Mouse (Mus musculus): ENCODE results near the gene Mto1. TPM values are rescaled to one million over a fixed set of nuclear protein-coding genes. Genes with fewer than 3 reads are reported as not detected.

Mto1 gene
- polyA plus RNA-seq, 1 experiment, result 7.3 TPM

GRCm38 (mm10) chr9:78505223-78505622 lies 57.2 kb downstream of the Mto1 start:
- Histone ChIP-seq H3K36me3 (ENCODE audit: control insufficient read depth, insufficient read depth, low read length) (no peaks in the 10 kb centered on the region), H3K27me3 (ENCODE audit: control insufficient read depth, insufficient read depth, low read length) (no peaks in the 10 kb centered on the region), H3K4me1 (ENCODE audit: control insufficient read depth, insufficient read depth, insufficient read length, low read length) (no peaks in the 10 kb centered on the region), H3K4me3 (ENCODE audit: low read depth, low read length) (no peak overlapping the region), H3K27ac (ENCODE audit: insufficient read depth, low read depth, low read length) (no peak overlapping the region)
- TF ChIP-seq CTCF (IDR thresholded peaks at IDR 0.05; ENCODE audit: extremely low read depth, insufficient read length, insufficient replicate concordance, low read depth, low read length) (no peak), POLR2A (IDR thresholded peaks at IDR 0.05; ENCODE audit: low read depth, low read length) (no peak)
- 90% methylated on average over 6 of the region's 6 CpGs for WGBS

- no peaks in the 10 kb centered on the region for H3K27me3 ChIP-seq (ENCODE audit: control insufficient read depth, insufficient read depth, low read length)
- 34% methylated on average over 11 of the region's 11 CpGs for WGBS
- H3K4me1 ChIP-seq (ENCODE audit: control insufficient read depth, insufficient read depth, insufficient read length, low read length), result no peaks in the 10 kb centered on the region
- H3K4me3 ChIP-seq (ENCODE audit: low read depth, low read length), result no peak overlapping the region
- no peak for TF ChIP-seq POLR2A (IDR thresholded peaks at IDR 0.05; ENCODE audit: low read depth, low read length)
- TF ChIP-seq CTCF (IDR thresholded peaks at IDR 0.05; ENCODE audit: extremely low read depth, insufficient read length, insufficient replicate concordance, low read depth, low read length), result no peak
- no peak overlapping the region for H3K27ac ChIP-seq (ENCODE audit: insufficient read depth, low read depth, low read length)
- no peaks in the 10 kb centered on the region for H3K36me3 ChIP-seq (ENCODE audit: control insufficient read depth, insufficient read depth, low read length)
Observed at GRCm38 (mm10) chr9:78506002-78506721, 58.2 kb downstream of the Mto1 start.

GRCm38 (mm10) chr9:78506722-78507077 lies 58.7 kb downstream of the Mto1 start:
- TF ChIP-seq POLR2A (IDR thresholded peaks at IDR 0.05; ENCODE audit: low read depth, low read length), result no peak
- TF ChIP-seq CTCF (IDR thresholded peaks at IDR 0.05; ENCODE audit: extremely low read depth, insufficient read length, insufficient replicate concordance, low read depth, low read length), result no peak
- Histone ChIP-seq H3K4me1 (ENCODE audit: control insufficient read depth, insufficient read depth, insufficient read length, low read length) (no peaks in the 10 kb centered on the region), H3K27me3 (ENCODE audit: control insufficient read depth, insufficient read depth, low read length) (no peaks in the 10 kb centered on the region), H3K4me3 (ENCODE audit: low read depth, low read length) (no peak overlapping the region), H3K36me3 (ENCODE audit: control insufficient read depth, insufficient read depth, low read length) (no peaks in the 10 kb centered on the region), H3K27ac (ENCODE audit: insufficient read depth, low read depth, low read length) (no peak overlapping the region)
- 65% methylated on average over 7 of the region's 7 CpGs for WGBS

- H3K4me3 ChIP-seq (ENCODE audit: low read depth, low read length), result no peak overlapping the region
- 59% methylated on average over 16 of the region's 16 CpGs for WGBS
Observed at GRCm38 (mm10) chr9:78508106-78508786, 60.2 kb downstream of the Mto1 start.

GRCm38 (mm10) chr9:78511705-78512104 lies 63.7 kb downstream of the Mto1 start:
- Histone ChIP-seq H3K4me3 (ENCODE audit: low read depth, low read length) (no peak overlapping the region), H3K4me1 (ENCODE audit: control insufficient read depth, insufficient read depth, insufficient read length, low read length) (no peaks in the 10 kb centered on the region), H3K27me3 (ENCODE audit: control insufficient read depth, insufficient read depth, low read length) (no peaks in the 10 kb centered on the region), H3K27ac (ENCODE audit: insufficient read depth, low read depth, low read length) (no peak overlapping the region), H3K36me3 (ENCODE audit: control insufficient read depth, insufficient read depth, low read length) (no peaks in the 10 kb centered on the region)
- 86% methylated on average over 5 of the region's 5 CpGs for WGBS
- no peak for TF ChIP-seq POLR2A (IDR thresholded peaks at IDR 0.05; ENCODE audit: low read depth, low read length)
- TF ChIP-seq CTCF (IDR thresholded peaks at IDR 0.05; ENCODE audit: extremely low read depth, insufficient read length, insufficient replicate concordance, low read depth, low read length), result no peak

More at GRCm38 (mm10) chr9:78508106-78508786, 60.2 kb downstream of the Mto1 start:
- Histone ChIP-seq H3K36me3 (ENCODE audit: control insufficient read depth, insufficient read depth, low read length) (no peaks in the 10 kb centered on the region), H3K27me3 (ENCODE audit: control insufficient read depth, insufficient read depth, low read length) (no peaks in the 10 kb centered on the region), H3K27ac (ENCODE audit: insufficient read depth, low read depth, low read length) (no peak overlapping the region), H3K4me1 (ENCODE audit: control insufficient read depth, insufficient read depth, insufficient read length, low read length) (no peaks in the 10 kb centered on the region)
- TF ChIP-seq POLR2A (IDR thresholded peaks at IDR 0.05; ENCODE audit: low read depth, low read length), result no peak
- no peak for TF ChIP-seq CTCF (IDR thresholded peaks at IDR 0.05; ENCODE audit: extremely low read depth, insufficient read length, insufficient replicate concordance, low read depth, low read length)

GRCm38 (mm10) chr9:78513776-78514500 lies 65.9 kb downstream of the Mto1 start:
- Histone ChIP-seq H3K4me3 (ENCODE audit: low read depth, low read length) (no peak overlapping the region), H3K4me1 (ENCODE audit: control insufficient read depth, insufficient read depth, insufficient read length, low read length) (no peaks in the 10 kb centered on the region), H3K36me3 (ENCODE audit: control insufficient read depth, insufficient read depth, low read length) (no peaks in the 10 kb centered on the region), H3K27me3 (ENCODE audit: control insufficient read depth, insufficient read depth, low read length) (no peaks in the 10 kb centered on the region), H3K27ac (ENCODE audit: insufficient read depth, low read depth, low read length) (no peak overlapping the region)
- TF ChIP-seq POLR2A (IDR thresholded peaks at IDR 0.05; ENCODE audit: low read depth, low read length) (no peak), CTCF (IDR thresholded peaks at IDR 0.05; ENCODE audit: extremely low read depth, insufficient read length, insufficient replicate concordance, low read depth, low read length) (no peak)
- 61% methylated on average over 6 of the region's 6 CpGs for WGBS

GRCm38 (mm10) chr9:78514681-78515080 lies 66.7 kb downstream of the Mto1 start:
- no peaks in the 10 kb centered on the region for H3K27me3 ChIP-seq (ENCODE audit: control insufficient read depth, insufficient read depth, low read length)
- no peak for TF ChIP-seq POLR2A (IDR thresholded peaks at IDR 0.05; ENCODE audit: low read depth, low read length)
- no peak for TF ChIP-seq CTCF (IDR thresholded peaks at IDR 0.05; ENCODE audit: extremely low read depth, insufficient read length, insufficient replicate concordance, low read depth, low read length)
- no peaks in the 10 kb centered on the region for H3K36me3 ChIP-seq (ENCODE audit: control insufficient read depth, insufficient read depth, low read length)
- H3K27ac ChIP-seq (ENCODE audit: insufficient read depth, low read depth, low read length), result no peak overlapping the region
- no peaks in the 10 kb centered on the region for H3K4me1 ChIP-seq (ENCODE audit: control insufficient read depth, insufficient read depth, insufficient read length, low read length)
- H3K4me3 ChIP-seq (ENCODE audit: low read depth, low read length), result no peak overlapping the region
- 85% methylated on average over 4 of the region's 4 CpGs for WGBS
